Mouse (Mus musculus): ENCODE measurements at regions not wholly inside any gene's neighbourhood (a gene's known extent, or its start where the extent isn't known, plus 50 kb on each side); places are given as distances from the start of the nearest gene placed in this dataset.

DNA sequence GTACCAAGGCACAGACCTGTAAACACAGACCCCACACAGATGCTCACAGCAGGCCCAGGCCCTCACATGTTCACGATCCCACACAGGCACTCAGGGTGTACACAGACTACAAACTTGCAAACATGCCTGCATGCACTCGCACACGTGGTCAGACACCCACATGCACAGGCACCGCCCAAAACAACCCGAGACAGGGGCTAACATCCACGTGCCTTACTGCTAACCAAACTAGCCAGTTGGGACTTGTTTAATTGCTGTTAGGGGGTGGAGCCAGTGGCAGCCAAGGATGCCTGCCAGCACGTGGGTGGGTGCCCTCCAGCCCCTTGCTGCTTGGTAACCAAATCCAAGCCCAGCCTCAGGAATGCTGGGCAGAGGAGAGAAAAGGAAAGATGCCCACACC, 116.6 kb upstream of the Ccnd1 start:
- WGBS = 56% methylated on average over 7 of the region's 7 CpGs
- TF ChIP-seq CTCF (IDR thresholded peaks at IDR 0.05; ENCODE audit: low read depth) = no peak
- DNase-seq = peak; percentile 10

DNA sequence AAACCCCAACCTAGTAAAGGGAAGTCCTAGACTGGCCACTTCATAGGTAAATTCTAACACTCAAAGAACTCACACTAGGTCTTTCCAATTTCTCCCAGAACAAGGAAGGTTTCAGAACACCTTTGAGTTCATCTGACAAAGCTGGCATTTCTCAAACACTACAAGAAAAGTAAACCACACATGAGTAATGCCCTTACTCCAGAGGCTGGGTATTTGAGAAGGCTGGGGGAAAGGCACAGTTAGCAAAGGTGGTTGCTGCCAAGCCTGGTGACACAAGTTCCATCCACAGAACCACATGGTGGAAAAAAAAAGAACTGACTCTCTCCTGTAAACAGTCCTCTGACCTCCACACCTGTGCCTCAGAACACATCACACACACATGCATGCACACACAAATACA, 111.9 kb upstream of the Ccnd1 start:
- DNase-seq = no peak
- H3K4me3 ChIP-seq (ENCODE audit: low read depth, low read length) = no peak overlapping the region
- no peak overlapping the region for H3K9ac ChIP-seq
- H3K27ac ChIP-seq (ENCODE audit: low read depth, low read length) = no peak overlapping the region
- TF ChIP-seq CTCF (IDR thresholded peaks at IDR 0.05; ENCODE audit: low read depth) = no peak
- ATAC-seq = no peak
- H3K27me3 ChIP-seq (ENCODE audit: insufficient read depth, low read length) = no peaks in the 10 kb centered on the region
- no peaks in the 10 kb centered on the region for H3K4me1 ChIP-seq (ENCODE audit: insufficient read depth)
- H3K36me3 ChIP-seq (ENCODE audit: insufficient read depth) = no peaks in the 10 kb centered on the region
- no peaks in the 10 kb centered on the region for H3K9me3 ChIP-seq (ENCODE audit: low read length)
- no peak overlapping the region for H3K4me2 ChIP-seq (ENCODE audit: low read depth)

More for the DNA sequence above, 116.6 kb upstream of the Ccnd1 start:
- H3K9me3 ChIP-seq (ENCODE audit: low read length) = no peaks in the 10 kb centered on the region
- no peaks in the 10 kb centered on the region for H3K36me3 ChIP-seq (ENCODE audit: insufficient read depth)
- H3K27me3 ChIP-seq (ENCODE audit: insufficient read depth, low read length) = no peaks in the 10 kb centered on the region
- no peak for ATAC-seq
- H3K27ac ChIP-seq (ENCODE audit: low read depth, low read length) = no peak overlapping the region
- no peaks in the 10 kb centered on the region for H3K4me1 ChIP-seq (ENCODE audit: insufficient read depth)
- H3K4me2 ChIP-seq (ENCODE audit: low read depth) = no peak overlapping the region
- no peak overlapping the region for H3K9ac ChIP-seq
- no peak overlapping the region for H3K4me3 ChIP-seq (ENCODE audit: low read depth, low read length)

DNA sequence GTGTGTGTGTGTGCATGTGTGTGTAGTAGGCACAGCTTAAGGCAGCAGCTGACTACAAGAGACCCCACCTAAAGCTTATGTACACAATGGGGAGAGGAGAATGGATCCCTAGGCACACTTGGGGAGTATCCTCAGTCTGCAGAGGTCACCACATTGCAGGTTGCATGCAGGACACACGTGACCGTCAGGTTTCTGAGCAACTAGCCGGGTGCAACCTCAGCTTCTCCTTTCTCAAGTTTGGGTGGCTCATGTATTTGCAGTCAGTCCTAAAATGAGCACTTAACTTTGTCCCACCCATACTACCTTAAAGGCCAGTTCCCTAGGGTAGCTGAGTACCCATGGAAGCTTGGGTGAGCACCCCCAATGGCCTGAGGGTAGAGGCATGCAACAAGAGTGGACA, 111.0 kb upstream of the Ccnd1 start:
- DNase-seq = no peak
- 90% methylated on average over 3 of the region's 3 CpGs for WGBS
- Histone ChIP-seq H3K9me3 (ENCODE audit: low read length) (no peaks in the 10 kb centered on the region), H3K36me3 (ENCODE audit: insufficient read depth) (no peaks in the 10 kb centered on the region), H3K4me3 (ENCODE audit: low read depth, low read length) (no peak overlapping the region), H3K27ac (ENCODE audit: low read depth, low read length) (no peak overlapping the region), H3K9ac (no peak overlapping the region), H3K27me3 (ENCODE audit: insufficient read depth, low read length) (no peaks in the 10 kb centered on the region), H3K4me2 (ENCODE audit: low read depth) (no peak overlapping the region), H3K4me1 (ENCODE audit: insufficient read depth) (no peaks in the 10 kb centered on the region)
- ATAC-seq = no peak
- TF ChIP-seq CTCF (IDR thresholded peaks at IDR 0.05; ENCODE audit: low read depth) = no peak

DNA sequence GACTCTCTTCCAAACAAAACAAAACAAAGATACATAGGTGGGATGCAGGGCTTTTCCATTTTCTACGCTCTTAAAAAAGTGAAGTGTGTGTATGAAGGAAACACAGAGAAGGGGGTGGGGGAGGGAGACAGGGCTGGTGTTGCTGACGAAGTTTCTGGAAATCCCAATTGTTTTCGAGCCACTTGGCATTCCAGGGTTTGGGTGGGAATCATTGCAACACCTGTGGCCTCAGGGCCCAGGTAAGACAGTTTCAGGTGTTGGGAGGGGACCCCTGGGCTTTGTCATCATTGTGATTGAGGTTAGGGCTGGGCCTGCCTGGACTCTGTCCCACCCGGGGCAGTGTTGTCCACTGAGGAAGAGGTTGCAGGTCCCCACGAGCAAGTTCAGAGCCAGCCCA, 108.8 kb upstream of the Ccnd1 start:
- TF ChIP-seq CTCF (IDR thresholded peaks at IDR 0.05; ENCODE audit: low read depth) = no peak
- no peak overlapping the region for H3K9ac ChIP-seq
- H3K27ac ChIP-seq (ENCODE audit: low read depth, low read length) = no peak overlapping the region
- 85% methylated on average over 5 of the region's 5 CpGs for WGBS
- H3K36me3 ChIP-seq (ENCODE audit: insufficient read depth) = no peaks in the 10 kb centered on the region
- no peak overlapping the region for H3K4me3 ChIP-seq (ENCODE audit: low read depth, low read length)
- no peaks in the 10 kb centered on the region for H3K4me1 ChIP-seq (ENCODE audit: insufficient read depth)
- H3K9me3 ChIP-seq (ENCODE audit: low read length) = no peaks in the 10 kb centered on the region
- DNase-seq (no peak), ATAC-seq (no peak)
- no peaks in the 10 kb centered on the region for H3K27me3 ChIP-seq (ENCODE audit: insufficient read depth, low read length)
- H3K4me2 ChIP-seq (ENCODE audit: low read depth) = no peak overlapping the region

DNA sequence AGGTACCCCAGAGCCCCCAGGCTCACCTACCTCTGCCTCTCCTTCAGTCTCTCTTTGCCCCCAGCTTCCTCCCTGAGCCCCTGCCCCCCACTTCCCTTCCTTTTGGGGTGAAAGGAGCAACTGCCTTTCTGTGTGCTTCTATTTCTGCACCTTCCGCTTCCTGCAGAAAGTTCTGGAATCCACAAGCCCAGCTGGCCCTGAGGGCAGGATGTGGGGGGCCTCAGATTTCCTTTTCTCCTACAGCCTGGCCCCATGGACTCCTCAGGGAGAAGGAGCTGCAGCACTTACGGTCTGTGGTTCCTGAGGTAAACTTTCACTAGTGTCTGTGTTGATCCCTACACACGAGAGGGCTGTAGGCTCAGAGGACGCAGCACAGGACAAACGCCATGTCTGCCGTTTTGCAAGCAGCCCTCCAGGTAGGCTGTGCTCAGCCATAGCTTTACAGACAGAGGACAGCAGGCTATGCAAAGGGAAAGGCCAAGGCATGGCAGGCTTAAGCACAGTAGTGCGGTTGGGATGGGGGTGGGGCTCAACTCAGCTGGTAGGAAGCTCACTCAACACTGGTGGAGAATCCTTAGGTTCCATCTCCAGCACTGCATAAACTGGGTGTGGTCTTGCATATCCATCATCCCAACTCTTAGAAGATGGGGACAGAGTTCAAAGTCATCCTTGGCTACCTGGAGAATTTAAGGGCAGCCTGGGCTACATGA, 108.2 kb upstream of the Ccnd1 start:
- Histone ChIP-seq H3K27me3 (ENCODE audit: insufficient read depth, low read length) (no peaks in the 10 kb centered on the region), H3K4me2 (ENCODE audit: low read depth) (no peak overlapping the region), H3K4me1 (ENCODE audit: insufficient read depth) (no peaks in the 10 kb centered on the region), H3K4me3 (ENCODE audit: low read depth, low read length) (no peak overlapping the region), H3K9me3 (ENCODE audit: low read length) (no peaks in the 10 kb centered on the region), H3K36me3 (ENCODE audit: insufficient read depth) (no peaks in the 10 kb centered on the region), H3K27ac (ENCODE audit: low read depth, low read length) (no peak overlapping the region), H3K9ac (no peak overlapping the region)
- no peak for ATAC-seq
- TF ChIP-seq CTCF (IDR thresholded peaks at IDR 0.05; ENCODE audit: low read depth) = no peak
- WGBS = 82% methylated on average over 7 of the region's 7 CpGs
- DNase-seq = no peak

DNA sequence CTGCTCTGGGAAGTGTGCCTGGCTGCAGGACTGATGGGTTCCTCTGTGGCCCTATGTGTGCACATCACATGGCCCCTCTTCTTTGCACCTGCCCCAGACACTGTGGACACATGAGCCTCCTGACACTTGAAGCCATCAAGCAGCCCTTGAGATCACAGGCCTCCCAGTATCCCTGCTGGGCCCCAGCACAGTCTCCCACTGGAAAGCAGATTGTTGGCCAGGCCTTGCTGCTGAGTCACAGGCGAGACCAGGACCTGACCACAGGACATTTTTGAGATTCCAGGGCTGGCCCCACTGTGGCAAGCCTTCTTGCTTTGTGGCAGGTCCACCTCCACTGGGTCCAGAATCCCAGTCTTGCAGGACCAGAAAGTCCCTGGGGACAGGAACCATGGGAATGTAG, 105.5 kb upstream of the Ccnd1 start:
- no peaks in the 10 kb centered on the region for H3K4me1 ChIP-seq (ENCODE audit: insufficient read depth)
- no peak overlapping the region for H3K9ac ChIP-seq
- no peaks in the 10 kb centered on the region for H3K27me3 ChIP-seq (ENCODE audit: insufficient read depth, low read length)
- ATAC-seq (no peak), DNase-seq (no peak)
- H3K9me3 ChIP-seq (ENCODE audit: low read length) = no peaks in the 10 kb centered on the region
- H3K27ac ChIP-seq (ENCODE audit: low read depth, low read length) = no peak overlapping the region
- no peak overlapping the region for H3K4me3 ChIP-seq (ENCODE audit: low read depth, low read length)
- 58% methylated on average over 1 of the region's 1 CpGs for WGBS
- TF ChIP-seq CTCF (IDR thresholded peaks at IDR 0.05; ENCODE audit: low read depth) = no peak
- no peaks in the 10 kb centered on the region for H3K36me3 ChIP-seq (ENCODE audit: insufficient read depth)
- no peak overlapping the region for H3K4me2 ChIP-seq (ENCODE audit: low read depth)

DNA sequence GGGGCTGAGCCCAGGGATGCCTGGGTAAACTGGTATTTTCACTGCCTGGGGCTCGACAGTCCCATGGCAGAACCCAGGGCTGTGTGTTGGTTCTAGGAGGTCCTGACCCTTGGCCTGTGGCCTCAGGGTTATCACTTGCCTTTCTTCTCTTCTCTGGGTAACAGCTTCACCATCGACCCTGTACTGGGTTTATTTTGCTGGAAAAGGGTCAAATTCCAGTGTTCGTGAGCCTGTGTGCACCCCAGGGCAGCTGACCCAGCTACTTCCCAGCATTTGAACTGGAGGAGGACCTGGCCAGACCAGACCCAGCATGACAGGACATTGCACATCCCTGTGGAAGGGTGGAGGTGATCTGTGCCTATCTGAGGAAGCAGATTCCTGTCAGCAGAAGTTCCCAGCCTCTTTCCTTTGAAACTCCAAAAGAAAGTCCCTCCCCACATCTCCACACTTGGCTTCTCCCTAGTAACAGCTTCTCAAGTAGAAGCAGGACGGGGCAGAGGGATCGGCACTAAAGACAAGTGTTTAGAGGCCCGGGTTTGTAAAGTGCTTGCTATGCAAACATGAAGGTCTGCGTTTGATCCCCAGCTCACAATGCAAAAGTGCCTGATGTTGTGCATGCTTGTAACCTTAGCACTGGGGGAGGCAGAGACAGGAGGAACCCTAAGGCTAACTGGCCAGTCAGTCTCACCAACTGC, 103.9 kb upstream of the Ccnd1 start:
- H3K9me3 ChIP-seq (ENCODE audit: low read length) = no peaks in the 10 kb centered on the region
- H3K4me2 ChIP-seq (ENCODE audit: low read depth) = no peak overlapping the region
- no peaks in the 10 kb centered on the region for H3K27me3 ChIP-seq (ENCODE audit: insufficient read depth, low read length)
- H3K4me1 ChIP-seq (ENCODE audit: insufficient read depth) = no peaks in the 10 kb centered on the region
- 79% methylated on average over 7 of the region's 7 CpGs for WGBS
- no peaks in the 10 kb centered on the region for H3K36me3 ChIP-seq (ENCODE audit: insufficient read depth)
- ATAC-seq (no peak), DNase-seq (no peak)
- no peak for TF ChIP-seq CTCF (IDR thresholded peaks at IDR 0.05; ENCODE audit: low read depth)
- no peak overlapping the region for H3K27ac ChIP-seq (ENCODE audit: low read depth, low read length)
- H3K4me3 ChIP-seq (ENCODE audit: low read depth, low read length) = no peak overlapping the region
- no peak overlapping the region for H3K9ac ChIP-seq
